Mouse (Mus musculus) mouse embryonic stem cell (cell line): Measurements from ENCODE around the gene Rrm1.

Experiments
- in situ Hi-C, 2 experiments: fragments of 300-500 bp; cut with MboI; formaldehyde crosslinking; loops; 1 replicate in 1 of 2; 3 replicates in 1 of 2; pipeline ENCODE4 v1.14.3; 2019 to 2020; ENCODE audit warnings: low sequenced_read_pairs in 2 of 2, low pct_unique_long_range_greater_than_20kb in 1 of 2, mixed read lengths in 1 of 2; ENCODE audit not compliant: unreplicated experiment in 1 of 2

The Rrm1 gene

GRCm38 (mm10) chr7:102441657-102442391 is at the start of gene Rrm1:
Gene Rrm1 (plus strand): TSS chr7:102441695.
- in situ Hi-C loops = no loop called here

- in situ Hi-C loops = no loop called here
Measured at GRCm38 (mm10) chr7:102393898-102394297, 47.6 kb upstream of the Rrm1 start.

- in situ Hi-C loops = no loop called here
Measured at GRCm38 (mm10) chr7:102395894-102396293, 45.6 kb upstream of the Rrm1 start.

DNA sequence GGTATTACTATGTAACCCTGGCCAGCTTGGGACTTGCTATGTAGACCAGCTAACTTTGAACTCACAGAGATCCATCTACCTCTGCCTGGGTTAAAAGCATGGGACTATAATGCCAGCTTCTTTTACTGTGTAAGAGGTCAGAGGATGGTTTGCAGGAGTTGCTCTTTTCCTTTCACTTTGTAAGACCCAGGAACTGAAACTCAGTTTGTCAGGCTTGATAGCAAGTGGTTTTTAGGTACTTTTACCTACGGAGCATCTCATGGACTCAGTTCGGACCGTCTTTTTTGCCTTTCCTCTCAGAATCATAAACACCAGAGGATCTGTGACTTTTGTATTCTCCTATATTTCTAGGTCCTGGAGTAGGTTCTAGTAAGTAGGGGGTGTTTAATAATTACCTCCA is 45.2 kb upstream of the Rrm1 start:
- in situ Hi-C loops = no loop called here

- in situ Hi-C loops = no loop called here
Measured at GRCm38 (mm10) chr7:102399180-102399731, 42.2 kb upstream of the Rrm1 start.

DNA sequence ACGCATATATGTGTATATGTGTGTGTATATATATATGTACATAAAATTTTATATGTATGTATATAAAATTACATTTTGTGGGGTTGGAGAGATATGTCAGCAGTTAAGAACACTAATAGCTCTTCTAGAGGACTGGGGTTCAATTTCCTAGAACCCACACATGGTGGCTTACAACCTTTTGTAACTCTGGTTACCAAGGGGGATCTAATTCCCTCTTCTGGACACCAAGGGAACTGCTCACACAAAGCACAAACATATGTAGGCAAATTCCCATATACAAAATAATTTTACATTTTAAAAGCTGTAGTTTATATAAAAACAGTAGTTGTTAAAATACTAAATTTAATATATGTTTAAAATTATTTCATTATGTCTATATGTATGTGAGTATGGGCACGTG is 37.4 kb upstream of the Rrm1 start:
- in situ Hi-C loops = loop anchor here in 1 of 2 experiments (10.0 kb wide), 1 partner anchor 119 kb away; no protein-coding TSS in a partner anchor

DNA sequence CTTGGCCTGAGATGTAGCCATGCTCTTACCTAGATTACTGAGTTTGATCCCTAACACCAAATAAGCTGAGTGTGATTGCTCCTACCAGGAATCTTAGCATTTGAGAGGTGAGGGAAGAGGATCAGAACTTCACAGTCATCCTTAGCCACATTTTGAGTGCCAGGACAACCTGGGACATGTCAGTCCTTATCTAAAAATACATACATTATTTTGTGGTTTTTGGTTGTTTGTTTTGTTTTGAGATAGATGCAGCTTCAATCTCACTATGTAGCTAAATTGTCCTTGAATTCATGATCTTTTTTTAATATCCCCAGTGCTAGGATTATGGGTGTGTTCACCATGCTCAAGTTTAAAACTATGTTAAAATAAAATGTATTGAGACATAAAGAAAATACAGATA is 34.1 kb upstream of the Rrm1 start:
- in situ Hi-C loops = loop anchor here in 1 of 2 experiments (10.0 kb wide), 1 partner anchor 123 kb away; no protein-coding TSS in a partner anchor

DNA sequence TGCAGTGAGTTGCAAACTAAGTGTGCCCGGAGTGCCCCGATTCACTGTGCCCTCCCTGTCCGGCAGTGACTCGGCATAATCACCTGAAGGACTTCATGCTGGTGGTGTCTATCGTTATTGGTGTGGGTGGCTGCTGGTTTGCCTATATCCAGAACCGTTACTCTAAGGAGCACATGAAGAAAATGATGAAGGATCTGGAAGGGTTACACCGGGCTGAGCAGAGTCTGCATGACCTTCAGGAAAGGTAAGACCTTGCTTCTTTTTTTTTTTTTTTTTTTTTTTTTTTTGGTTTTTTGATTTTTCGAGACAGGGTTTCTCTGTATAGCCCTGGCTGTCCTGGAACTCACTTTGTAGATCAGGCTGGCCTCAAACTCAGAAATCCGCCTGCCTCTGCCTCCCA is 26.2 kb upstream of the Rrm1 start:
- in situ Hi-C loops = loop anchor here in 1 of 2 experiments (10.0 kb wide), 1 partner anchor 150 kb away; the partner anchor contains the start of gene Stim1

GRCm38 (mm10) chr7:102415841-102416240 is 25.7 kb upstream of the Rrm1 start:
- in situ Hi-C loops = loop anchor here in 1 of 2 experiments (10.0 kb wide), 1 partner anchor 151 kb away; the partner anchor contains the start of gene Stim1

DNA sequence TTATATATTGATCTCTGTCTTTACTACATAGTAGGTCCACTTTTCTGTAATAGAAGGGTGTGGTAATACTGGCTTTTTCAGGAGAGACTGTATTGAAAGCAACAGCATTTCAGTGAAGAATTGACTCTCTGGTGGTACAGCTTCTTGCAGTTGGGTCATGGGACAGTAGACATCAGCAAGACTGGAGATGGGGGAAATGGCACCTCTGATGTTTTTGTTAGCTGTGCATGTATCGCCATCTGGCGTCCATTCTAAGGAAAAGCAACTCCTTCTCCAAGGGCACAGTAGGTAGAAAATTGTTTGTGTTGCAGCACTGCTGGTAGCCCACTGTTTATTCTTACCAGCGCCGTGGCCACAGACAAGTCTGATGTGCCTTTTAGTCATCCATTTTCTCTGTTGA is 24.1 kb upstream of the Rrm1 start:
- in situ Hi-C loops = loop anchor here in 1 of 2 experiments (10.0 kb wide), 1 partner anchor 153 kb away; the partner anchor contains the start of gene Stim1

- in situ Hi-C loops = loop anchor here in 1 of 2 experiments (5.0 kb wide), 1 partner anchor 155 kb away; the partner anchor contains the start of gene Stim1
Measured at GRCm38 (mm10) chr7:102422036-102422435, 19.5 kb upstream of the Rrm1 start.

GRCm38 (mm10) chr7:102425933-102426685 is 15.4 kb upstream of the Rrm1 start:
- in situ Hi-C loops = no loop called here

GRCm38 (mm10) chr7:102434344-102434743 is 7.2 kb upstream of the Rrm1 start:
- in situ Hi-C loops = no loop called here

DNA sequence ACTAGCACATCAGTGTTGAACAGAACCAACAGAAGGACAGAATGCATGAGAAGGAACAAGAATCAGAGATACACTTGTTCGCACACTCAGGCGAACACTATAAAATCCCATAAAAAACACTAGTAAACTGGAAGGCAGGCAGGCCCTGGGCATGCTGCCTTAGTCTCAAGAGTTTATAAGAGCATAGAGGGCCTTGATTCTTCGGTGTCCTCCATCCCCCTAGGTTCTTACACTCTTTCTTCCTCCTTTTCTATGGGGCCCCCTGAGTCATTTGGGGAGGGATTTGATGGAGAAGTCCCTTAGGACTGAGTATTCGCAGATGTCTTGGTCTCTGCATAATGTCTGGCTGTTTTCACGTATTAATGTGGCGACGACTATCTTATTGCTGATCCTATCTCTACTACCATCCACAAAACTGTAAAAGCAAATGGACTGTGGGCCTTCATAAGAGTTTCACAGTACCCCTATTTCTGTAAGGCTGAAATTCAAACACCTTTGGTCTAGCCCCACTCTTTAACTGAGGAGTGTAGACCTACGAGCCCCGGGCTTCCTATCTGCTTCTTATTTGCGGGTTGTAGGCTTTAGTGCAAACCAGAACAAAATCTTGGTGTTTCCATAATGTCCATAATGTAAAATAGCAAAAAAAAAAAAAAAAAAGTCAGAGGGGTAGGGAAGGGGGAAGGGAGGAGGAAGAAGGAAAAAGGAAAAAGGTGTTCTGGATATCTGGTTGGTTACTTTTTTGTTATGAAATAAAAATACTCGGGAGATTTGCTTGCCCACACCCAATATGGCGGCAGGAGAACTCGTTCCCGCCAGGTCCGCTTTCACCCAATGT is 456 bp upstream of the Rrm1 start:
- in situ Hi-C loops = no loop called here

DNA sequence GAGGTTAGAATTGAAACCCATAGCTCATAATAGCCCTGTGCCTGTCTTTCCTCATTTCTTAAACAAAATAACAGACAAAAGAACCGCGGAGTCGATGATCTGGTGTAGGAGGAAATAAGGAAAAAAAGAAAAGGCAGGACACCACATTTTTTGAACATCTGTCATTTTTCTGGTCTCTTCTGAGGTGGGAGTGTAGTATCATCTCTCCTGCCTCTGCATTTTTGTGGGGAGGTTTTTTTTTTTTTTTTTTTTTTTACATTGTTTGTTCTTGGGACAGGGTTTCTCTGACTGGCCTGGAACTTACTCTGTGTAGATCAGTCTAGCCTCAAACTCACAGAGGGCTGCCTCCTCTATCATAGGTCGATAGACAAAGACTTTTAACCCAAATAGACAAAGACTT is 937 bp downstream of the Rrm1 start:
- in situ Hi-C loops = no loop called here

GRCm38 (mm10) chr7:102444301-102444700 is 2.8 kb downstream of the Rrm1 start:
- in situ Hi-C loops = no loop called here

- in situ Hi-C loops = no loop called here
Measured at GRCm38 (mm10) chr7:102446438-102446837, 4.9 kb downstream of the Rrm1 start.
